Mouse (Mus musculus) megakaryocyte, adult 5-6 weeks (primary cell): Measurements from ENCODE around the gene Gid4. TPM values are rescaled to one million over a fixed set of nuclear protein-coding genes. Genes with fewer than 3 reads are reported as not detected.
"Not testable (repeated sequence)": the region's sequence is repeated elsewhere in the genome, so short reads cannot be mapped to it uniquely, and the experiment has no call there.

Experiments used
- ATAC-seq: 2 replicates; pipeline ENCODE4 v1.8.0; 2016; ENCODE audit warnings: mild to moderate bottlenecking, inconsistent platforms; ENCODE audit not compliant: poor library complexity, severe bottlenecking
- total RNA-seq, 2 experiments: library from RNA; stranded (forward) in 1 of 2; stranded (reverse) in 1 of 2; fragments of 153-499, 151-499 nt in 1 of 2; fragments of 221-1000, 200-1000 nt in 1 of 2; gene quantifications; 2 replicates each; pipeline versions ENCODE4 v1.2.3 to v1.2.4; 2015 to 2017

Gid4 gene
- total RNA-seq, 2 experiments from 2014 or later = 9.0 to 9.9 TPM

GRCm38 (mm10) chr11:60426417-60426816, 9.5 kb downstream of the Gid4 start:
- ATAC-seq = no peak

DNA sequence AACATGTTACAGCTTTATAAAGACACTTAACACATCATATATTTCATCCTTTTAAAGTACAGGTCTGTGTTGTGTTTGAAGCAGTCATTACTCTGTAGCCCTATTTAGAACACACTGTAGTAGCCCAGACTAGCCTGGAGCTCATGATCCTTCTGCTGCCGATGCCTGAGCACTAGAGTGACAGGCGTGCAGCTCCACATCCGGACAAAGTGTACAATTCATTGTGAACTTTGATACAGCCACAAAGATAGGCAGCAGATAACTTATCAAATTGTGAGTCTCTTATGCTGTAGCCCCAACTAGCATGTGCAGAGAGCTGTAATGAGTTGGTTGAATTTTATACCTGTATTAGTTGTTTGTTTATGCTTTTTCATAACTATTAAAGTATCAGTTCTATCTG, 10.7 kb downstream of the Gid4 start:
- ATAC-seq = no peak

GRCm38 (mm10) chr11:60433501-60433900, 16.6 kb downstream of the Gid4 start:
- no peak for ATAC-seq

- no peak for ATAC-seq
Measured at GRCm38 (mm10) chr11:60435133-60435532, 18.2 kb downstream of the Gid4 start.

DNA sequence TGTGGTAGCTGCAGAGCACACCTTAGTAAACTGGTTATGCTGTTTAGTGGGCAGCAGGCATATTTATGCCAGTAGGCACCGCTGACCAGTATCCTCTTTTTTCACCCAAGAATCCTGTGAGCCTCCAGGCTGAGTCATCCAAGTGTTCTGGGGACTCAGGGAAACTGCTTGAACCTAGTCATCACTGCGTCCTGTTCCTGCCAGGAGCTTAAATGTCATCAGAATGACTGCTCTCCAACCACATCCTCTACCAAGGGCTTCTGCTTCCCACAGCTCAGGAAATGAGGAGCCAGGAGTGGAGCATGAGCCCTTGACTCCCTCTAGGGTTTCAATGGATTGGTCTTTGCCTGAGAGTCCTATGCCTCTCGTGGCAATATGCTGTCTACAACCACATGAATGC, 19.7 kb downstream of the Gid4 start:
- ATAC-seq = no peak

DNA sequence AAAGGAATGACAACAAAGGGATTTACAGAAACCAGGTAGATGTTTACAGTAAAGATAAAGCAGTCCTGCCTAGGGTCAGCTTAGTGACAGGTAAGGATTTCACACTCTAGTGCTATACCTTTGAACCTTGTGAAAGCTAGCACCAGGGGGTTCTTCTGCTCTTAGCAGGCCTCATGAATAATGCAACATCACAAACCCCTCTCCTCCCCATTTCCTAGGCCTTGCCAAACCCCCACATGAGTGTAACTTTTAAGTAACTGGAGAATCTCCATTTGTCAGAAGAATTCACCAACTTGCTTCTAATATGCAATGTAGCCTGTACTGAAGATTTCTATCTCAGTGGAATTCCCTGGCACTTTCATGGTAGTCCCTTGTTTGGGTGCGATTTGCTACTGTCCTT, 22.7 kb downstream of the Gid4 start:
- ATAC-seq = not testable (repeated sequence)

- no peak for ATAC-seq
Measured at GRCm38 (mm10) chr11:60440176-60440575, 23.2 kb downstream of the Gid4 start.

- no peak for ATAC-seq
Measured at GRCm38 (mm10) chr11:60442896-60443295, 26.0 kb downstream of the Gid4 start.

GRCm38 (mm10) chr11:60444007-60444406, 27.1 kb downstream of the Gid4 start:
- ATAC-seq = no peak

GRCm38 (mm10) chr11:60454080-60454744, 37.3 kb downstream of the Gid4 start, which contains the start of gene Drg2:
Gene Drg2, plus strand, starts transcription at chr11:60454591.
- peak; percentile 99 for ATAC-seq

- ATAC-seq = peak; percentile 29
Measured at GRCm38 (mm10) chr11:60454745-60455087, 37.8 kb downstream of the Gid4 start.

DNA sequence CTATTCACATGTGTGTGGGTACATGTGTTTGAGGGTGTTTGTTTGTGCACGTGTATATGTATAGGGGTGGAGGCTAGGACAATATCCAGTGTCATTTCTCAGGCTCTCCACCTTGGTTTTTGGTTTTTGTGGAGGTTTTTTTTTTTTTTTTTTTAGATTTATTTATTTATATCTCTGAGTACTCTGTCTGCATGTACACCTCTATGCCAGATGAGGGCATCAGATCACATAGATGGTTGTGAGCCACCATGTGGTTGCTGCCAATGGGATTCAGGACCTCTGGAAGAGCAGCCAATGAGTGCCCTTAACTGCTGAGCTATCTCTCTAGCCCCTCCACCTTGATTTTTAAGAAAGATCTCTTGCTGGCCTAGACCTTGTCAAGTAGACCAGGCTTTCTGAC, 41.0 kb downstream of the Gid4 start:
- ATAC-seq = no peak

- peak; percentile 47; the same call in 1 of the 2 replicates for ATAC-seq
Measured at GRCm38 (mm10) chr11:60465943-60466380, 49.0 kb downstream of the Gid4 start.

DNA sequence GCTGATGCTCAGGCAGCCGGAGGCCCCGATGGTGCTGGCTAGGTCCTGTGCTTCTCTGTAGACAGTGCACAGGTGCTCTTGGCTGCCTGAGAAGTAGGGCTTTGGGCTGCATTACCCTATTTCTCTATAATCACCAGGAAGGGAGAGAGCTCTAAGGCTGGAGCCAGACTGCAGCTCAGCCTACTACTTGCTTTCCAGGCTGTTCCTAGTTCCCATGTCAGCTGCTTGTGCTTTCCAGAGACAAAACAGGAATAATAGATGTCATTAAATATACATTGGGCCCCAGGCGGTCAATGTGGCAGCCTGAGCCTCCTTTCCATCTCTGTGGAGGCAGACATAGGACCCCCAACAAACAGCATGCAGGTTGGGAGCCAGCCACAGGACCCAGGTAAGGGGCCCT, 52.1 kb downstream of the Gid4 start, which contains the start of gene Myo15:
Myo15 (plus strand) TSS at position 301 of the 400 bp plus-strand sequence.
- no peak for ATAC-seq

- no peak for ATAC-seq
Measured at GRCm38 (mm10) chr11:60470743-60471142, 53.8 kb downstream of the Gid4 start.

DNA sequence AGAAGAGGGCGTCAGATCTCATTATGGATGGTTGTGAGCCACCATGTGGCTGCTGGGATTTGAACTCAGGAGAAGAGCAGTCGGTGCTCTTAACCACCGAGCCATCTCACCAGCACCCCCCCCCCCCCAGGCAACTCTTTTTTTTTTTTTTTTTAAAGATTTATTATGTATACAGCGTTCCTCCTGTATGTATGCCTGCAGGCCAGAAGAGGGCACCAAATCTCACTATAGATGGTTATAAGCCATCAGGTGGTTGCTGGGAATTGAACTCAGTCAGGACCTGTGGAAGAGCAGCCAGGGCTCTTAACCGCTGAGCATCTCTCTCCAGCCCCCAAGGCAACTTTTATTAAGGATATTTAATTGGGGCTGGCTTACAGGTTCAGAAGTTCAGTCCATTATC, 57.6 kb downstream of the Gid4 start:
- no peak for ATAC-seq

- no peak for ATAC-seq
Measured at GRCm38 (mm10) chr11:60475668-60476362, 58.9 kb downstream of the Gid4 start.

DNA sequence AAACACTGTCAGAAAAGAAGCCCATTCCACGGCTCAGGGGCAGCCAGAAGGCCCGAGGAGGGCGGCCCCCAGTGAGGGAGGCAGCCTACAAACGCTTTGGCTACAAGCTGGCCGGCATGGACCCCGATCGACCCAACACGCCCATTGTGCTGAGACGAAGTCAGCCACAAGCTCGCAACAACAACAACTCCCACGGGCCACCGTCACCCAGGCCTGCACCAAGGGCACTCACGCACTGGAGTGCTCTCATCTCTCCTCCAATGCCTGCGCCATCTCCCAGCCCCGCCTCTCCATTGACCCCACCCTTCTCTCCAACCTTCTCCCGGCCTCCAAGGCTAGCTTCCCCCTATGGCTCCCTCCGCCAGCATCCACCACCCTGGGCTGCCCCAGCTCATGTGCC, 61.2 kb downstream of the Gid4 start:
- no peak for ATAC-seq

GRCm38 (mm10) chr11:60486267-60486666, 69.3 kb downstream of the Gid4 start:
- no peak for ATAC-seq

- no peak for ATAC-seq
Measured at GRCm38 (mm10) chr11:60492726-60493125, 75.8 kb downstream of the Gid4 start.

DNA sequence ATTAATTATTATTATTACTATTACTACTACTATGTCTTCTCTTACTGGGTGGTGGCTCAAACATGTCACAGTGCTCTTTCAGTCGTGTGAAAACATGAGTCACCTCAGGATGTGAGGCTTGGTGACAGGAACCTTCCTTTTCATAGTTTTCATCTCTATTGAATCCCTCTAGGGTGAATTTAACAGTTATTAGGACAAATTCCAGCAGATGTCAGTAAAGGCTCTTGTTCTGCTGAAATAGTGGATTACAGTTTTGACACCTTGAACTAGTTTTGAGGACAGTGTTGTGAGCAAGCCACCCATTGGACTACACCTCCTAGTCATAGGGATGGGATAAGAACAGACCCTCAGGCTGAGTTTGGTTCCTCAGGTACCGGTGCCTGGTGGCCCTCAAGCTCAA, 78.7 kb downstream of the Gid4 start:
- no peak for ATAC-seq
